10 mouse cellular contexts compared by ENCODE assay signal in genomic region chr3:34709553-34709952, GRCm38 (mm10). TPM values are rescaled to one million over a fixed set of nuclear protein-coding genes. Genes with fewer than 3 reads are reported as not detected.
"Had no signal": no experiment of that assay in that cellular context is flagged by ENCODE, and none has a peak within 500 bp of the region (broad histone marks: within the 10 kb centered on the region; RNA-seq: fewer than 3 reads in every experiment).

No protein-coding gene starts in this region.

- H3K27ac ChIP-seq: limb, embryonic 13.5 days; liver, embryonic 14.5 days; neural tube, embryonic 15.5 days had no signal

- H3K27me3 ChIP-seq: limb, embryonic 13.5 days; neural tube, embryonic 15.5 days had no signal

- DNase-seq: left cerebral cortex, postnatal 4 days; lung, adult 18-20 months; midbrain, embryonic 14.5 days; thymus, postnatal 36 days had no signal

- H3K36me3 ChIP-seq: limb, embryonic 13.5 days; neural tube, embryonic 15.5 days had no signal

- H3K9me3 ChIP-seq: limb, embryonic 13.5 days; neural tube, embryonic 15.5 days had no signal

- ATAC-seq: intestine, embryonic 16.5 days had no signal

- H3K4me2 ChIP-seq: limb, embryonic 13.5 days; neural tube, embryonic 15.5 days had no signal

- H3K4me1 ChIP-seq: limb, embryonic 13.5 days; neural tube, embryonic 15.5 days had no signal

- H3K9ac ChIP-seq: limb, embryonic 13.5 days; liver, embryonic 14.5 days; neural tube, embryonic 15.5 days had no signal

- H3K4me3 ChIP-seq: limb, embryonic 13.5 days; myocyte; neural tube, embryonic 15.5 days had no signal

RNA-seq across cellular contexts. Expression of gene Sox2, which starts 59.3 kb away (rescaled TPM):
- polyA plus RNA-seq: liver, adult 2 months; myocyte had no signal
